Mouse (Mus musculus): ENCODE data around the gene Padi4. TPM values are rescaled to one million over a fixed set of nuclear protein-coding genes. Genes with fewer than 3 reads are reported as not detected.

Gene Padi4
- total RNA-seq, 2 experiments from 2014 or later: not detected

DNA sequence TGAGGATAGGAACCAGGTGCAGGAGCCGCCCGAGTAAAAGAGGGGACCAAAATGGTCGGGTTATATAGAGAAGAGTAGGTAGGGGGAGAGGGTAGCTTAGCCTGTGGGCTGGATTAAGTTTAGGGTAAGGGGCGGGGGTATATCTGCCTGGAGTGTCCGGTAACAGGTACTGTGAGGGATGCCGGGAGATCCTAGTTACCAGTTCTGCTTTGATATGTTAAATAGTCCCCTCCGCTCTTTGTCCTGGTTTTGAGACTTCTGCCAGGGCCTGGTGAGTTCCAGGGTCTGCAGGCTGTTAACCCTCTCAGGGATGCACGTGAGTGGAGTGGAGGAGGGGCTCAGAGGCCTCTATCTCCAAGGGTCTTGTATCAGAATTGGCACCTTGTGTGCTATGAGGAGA, 70.4 kb downstream of the Padi4 start:
- DNase-seq (ENCODE audit: low spot score in 2 of 2): no peak

DNA sequence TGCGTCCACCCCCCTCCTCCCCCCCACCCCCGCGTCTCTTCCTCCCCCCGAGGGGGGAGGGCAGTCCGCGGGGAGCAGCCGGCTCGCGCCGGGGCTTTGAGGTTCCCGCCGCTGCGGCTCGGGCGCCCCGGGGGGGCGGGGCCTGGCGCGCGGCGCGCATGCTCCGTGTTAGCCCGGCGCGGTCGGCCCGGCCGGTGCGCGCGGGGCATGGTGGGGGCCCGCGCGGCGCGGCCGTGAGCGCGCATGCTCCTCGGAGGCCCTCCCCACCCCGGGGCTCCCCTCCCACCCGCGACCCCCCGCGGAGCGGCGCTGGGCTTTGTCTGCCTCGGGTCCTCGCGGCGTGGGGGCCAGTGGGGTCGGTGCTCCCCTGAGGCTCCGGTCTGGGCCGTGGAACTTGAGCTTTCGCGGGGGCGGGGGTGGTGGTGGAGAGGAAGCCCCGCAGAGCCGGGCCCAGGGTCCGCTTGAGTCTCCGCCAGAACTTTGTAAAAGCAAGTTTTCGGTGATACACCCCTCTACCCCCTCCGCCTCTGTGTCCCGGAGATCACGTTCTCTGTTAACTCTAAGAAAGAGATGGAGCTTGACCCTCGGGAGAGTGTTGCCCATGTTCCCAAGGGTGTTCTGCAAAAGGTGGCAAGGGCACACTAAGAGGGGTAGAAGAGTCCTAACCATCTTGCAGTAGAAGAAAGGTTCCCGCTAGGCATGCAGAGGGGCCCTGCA, 71.3 kb downstream of the Padi4 start:
- peak; percentile 74 to 82 for DNase-seq (ENCODE audit: low spot score in 2 of 2)

DNA sequence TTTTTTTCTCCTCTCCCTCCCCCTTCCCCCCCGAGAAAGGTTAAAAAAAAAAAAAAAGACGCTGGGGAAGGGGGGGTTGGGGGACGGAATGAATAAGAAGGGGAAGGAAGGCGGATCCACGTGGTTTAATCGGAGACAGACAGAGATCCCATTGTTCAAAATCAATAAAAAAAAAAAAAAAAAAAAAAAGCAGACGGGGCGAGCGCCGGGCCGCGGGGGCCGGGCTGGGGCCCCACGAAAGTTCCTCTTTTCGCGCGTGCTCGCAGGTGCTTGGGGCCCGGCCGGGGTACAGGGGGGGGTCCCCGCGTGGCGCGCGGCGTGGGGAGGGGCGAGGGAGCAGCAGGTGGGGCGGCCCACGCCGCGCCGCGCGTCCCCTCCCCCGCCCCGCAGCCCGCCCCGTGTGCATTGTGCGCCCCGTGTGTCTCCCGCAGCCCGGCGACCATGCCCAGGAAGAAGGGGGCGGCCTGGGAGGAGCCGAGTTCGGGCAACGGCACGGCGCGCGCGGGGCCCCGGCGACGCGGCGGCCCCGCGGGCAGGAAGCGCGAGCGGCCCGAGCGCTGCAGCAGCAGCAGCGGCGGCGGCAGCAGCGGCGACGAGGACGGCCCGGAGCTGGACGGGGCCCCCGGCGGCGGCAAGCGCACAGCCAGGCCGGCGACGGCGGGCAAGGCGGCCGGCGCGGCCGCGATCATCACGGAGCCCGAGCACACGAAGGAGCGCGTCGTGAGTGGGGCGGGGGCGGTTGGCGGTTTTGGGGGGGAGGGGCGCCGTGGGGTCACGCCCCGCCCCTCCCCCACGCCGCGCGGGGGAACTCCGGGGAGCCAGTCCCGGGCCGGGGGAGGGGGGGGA, 72.1 kb downstream of the Padi4 start:
- DNase-seq (ENCODE audit: low spot score in 2 of 2): no peak

DNA sequence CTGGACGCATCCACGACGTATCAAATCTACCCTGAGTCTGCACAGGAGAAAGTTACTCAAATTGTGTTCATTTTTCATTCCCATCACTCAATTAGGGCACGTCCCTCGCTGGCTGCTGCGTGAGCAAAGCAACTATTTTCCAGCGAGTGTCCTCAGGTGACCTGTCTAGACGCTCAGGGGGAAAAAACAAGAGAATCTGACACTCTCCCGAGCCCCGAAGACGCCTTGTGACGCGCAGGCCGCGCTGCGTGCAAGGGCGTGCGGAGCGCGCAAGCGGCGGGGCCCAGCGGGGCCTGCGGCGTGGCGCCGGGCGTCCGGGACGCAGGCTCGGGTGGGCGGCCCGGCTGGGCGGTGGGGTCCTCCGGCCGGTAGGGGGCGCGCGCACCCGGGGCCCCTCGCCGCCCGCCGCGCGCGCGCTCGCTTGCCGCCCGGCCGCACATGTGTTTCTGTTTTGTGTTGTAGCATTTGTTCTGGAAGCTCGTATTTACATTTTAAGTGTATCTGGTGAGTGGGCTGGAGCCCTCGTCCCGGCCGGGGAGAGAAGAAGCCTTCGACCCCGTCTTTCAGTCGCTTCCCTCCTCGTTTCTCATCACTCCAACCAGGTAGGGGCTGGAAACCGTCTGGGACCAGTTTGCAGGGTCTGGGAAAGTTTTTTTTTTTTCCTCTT, 72.9 kb downstream of the Padi4 start:
- DNase-seq (ENCODE audit: low spot score in 2 of 2): peak; percentile 66 to 85

DNA sequence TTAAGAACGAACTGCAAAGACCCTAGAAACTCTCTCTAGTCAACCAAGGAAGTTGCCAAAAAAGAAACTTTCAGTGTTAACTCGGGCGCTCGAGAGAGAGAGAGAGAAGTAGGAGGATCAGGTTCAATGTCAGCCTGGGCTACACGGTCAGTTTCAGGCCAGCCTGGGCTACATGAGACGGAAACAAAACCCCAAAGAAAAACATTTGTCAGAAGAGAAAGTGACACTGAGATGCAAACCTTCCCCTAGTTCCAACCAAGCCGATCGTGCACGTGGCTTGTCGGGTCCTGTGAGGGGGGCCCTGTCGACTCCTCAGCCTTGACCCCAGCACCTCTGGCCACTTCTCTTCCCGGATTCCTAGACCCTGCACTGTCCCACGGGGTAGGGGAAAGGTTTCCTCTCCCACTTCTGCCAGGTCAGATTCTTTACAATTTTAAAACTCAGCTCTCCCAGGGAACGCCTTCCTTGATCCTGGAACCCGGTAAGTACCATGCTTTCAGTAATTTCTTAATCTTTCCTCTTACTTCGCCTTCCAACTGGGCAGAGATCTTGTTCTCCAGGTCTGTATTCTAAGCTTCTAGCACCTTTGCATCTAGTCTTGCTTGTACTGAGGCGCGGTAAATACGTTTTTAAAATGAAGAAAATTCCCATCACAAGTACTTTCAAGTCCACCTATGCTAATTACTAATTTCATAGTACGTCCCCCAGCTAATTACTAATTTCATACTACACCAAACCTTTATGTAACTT, 73.6 kb downstream of the Padi4 start, which contains the start of gene Rcc2:
Rcc2 (plus strand) TSS at position 273 of the 750 bp plus-strand sequence.
- DNase-seq (ENCODE audit: low spot score in 2 of 2): no peak

DNA sequence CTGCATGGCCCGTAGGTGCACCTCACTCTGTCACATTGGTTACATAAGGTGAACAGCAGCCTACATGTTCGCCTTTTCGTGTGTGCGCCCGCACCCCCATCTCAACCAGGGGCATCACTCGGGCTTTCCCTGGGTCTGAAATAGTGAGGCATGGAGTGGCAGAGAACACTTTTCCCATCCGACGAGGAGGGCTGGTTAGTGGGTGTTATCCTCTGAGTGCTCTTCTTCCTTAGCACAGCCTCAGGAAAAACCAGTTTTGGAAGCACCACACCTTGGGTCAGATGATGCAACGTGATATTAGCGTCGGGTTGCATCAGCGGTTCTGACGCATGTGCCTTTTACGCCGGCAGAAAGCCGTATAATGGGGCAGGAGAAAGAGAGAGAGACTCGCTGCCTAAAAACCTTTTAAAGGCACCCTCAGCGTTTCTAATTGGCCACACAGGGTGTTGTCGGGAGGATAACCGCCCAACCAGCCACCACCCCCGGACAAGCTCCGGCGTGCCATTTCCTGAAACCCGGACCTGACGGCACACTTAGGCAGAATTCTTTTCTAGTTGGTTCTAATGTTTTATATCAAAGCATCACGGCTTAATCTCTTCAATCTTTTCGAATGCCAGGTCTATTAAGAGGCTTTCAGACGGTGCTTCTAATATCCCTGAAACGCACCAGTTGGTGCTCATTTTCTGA, 74.5 kb downstream of the Padi4 start:
- DNase-seq (ENCODE audit: low spot score in 2 of 2): peak; percentile 63 to 70

Small RNA genes lying within 50 kb of the gene (microRNA-seq; reads per million reads assigned to microRNA genes)
- 0 reads per million in 2 experiments for gene Gm25951

Other genes starting within 250 kb of the Padi4 start
- 10 to 100 TPM; 56.0 to 60.5 TPM for gene Arhgef10l, start 108.2 kb downstream of the Padi4 start, total RNA-seq (2021)
- gene Rcc2, start 73.7 kb downstream of the Padi4 start, total RNA-seq (2021): 10 to 100 TPM; 89.8 to 94.3 TPM
- gene Padi6, start 31.6 kb downstream of the Padi4 start, total RNA-seq (2021): under 1 TPM in 1 of 2 experiments, not detected in 1; 0.66 TPM
- gene Padi3, start 36.4 kb upstream of the Padi4 start, total RNA-seq (2021): not detected
- not detected for gene Padi1, start 71.5 kb upstream of the Padi4 start, total RNA-seq (2021)
- gene Padi2, start 132.1 kb upstream of the Padi4 start, total RNA-seq (2021): 10 to 100 TPM; 13.5 to 14.6 TPM
- 100 to 1,000 TPM; 192 to 194 TPM for gene Sdhb, start 187.0 kb upstream of the Padi4 start, total RNA-seq (2021)
- gene Atp13a2, start 212.6 kb upstream of the Padi4 start, total RNA-seq (2021): 100 to 1,000 TPM; 140 to 149 TPM
- 1 to 10 TPM; 3.8 to 4.4 TPM for gene Mfap2, start 236.2 kb upstream of the Padi4 start, total RNA-seq (2021)